Mouse (Mus musculus) brain, embryonic 14.5 days (tissue): Measurements from ENCODE around the gene Armcx3. TPM values are rescaled to one million over a fixed set of nuclear protein-coding genes. Genes with fewer than 3 reads are reported as not detected.
A peak's percentile ranks its signal among the peaks of the same experiment; 100 is the strongest.
"Not testable (repeated sequence)": the region's sequence is repeated elsewhere in the genome, so short reads cannot be mapped to it uniquely, and the experiment has no call there.

Experiments used
- DNase-seq: peaks from one replicate; pipeline ENCODE4 v3.0.0-alpha.2; 2011; ENCODE audit warnings: low read depth
- CTCF ChIP-seq: fragments of 200-500 bp; IDR thresholded peaks from 2 replicates; pipeline ENCODE4 v1.5.1; 2012; ENCODE audit warnings: inconsistent platforms, mild to moderate bottlenecking, moderate library complexity, borderline replicate concordance; ENCODE audit not compliant: insufficient read depth, insufficient read length; ENCODE audit errors: extremely low read depth
- POLR2A ChIP-seq: fragments of 200-500 bp; IDR thresholded peaks from 2 replicates; pipeline ENCODE4 v1.6.1; 2012; ENCODE audit warnings: mild to moderate bottlenecking, inconsistent platforms, borderline replicate concordance; ENCODE audit not compliant: poor library complexity, insufficient read depth, insufficient read length, severe bottlenecking; ENCODE audit errors: extremely low read depth
- polyA plus RNA-seq: library from polyadenylated mRNA; depleted of rRNA; stranded (reverse); fragments of >200 nt; gene quantifications from 2 replicates; pipeline ENCODE4 v1.2.3, GENCODE M21; 2012; rRNA removed

Armcx3 gene
- polyA plus RNA-seq, 1 experiment: 41.3 TPM

- DNase-seq: no peak
- no peak for TF ChIP-seq POLR2A
- TF ChIP-seq CTCF: no peak
These were observed 4.5 kb upstream of the Armcx3 start for GRCm38 (mm10) chrX:134751910-134752309.

- no peak for DNase-seq
- no peak for TF ChIP-seq CTCF
- no peak for TF ChIP-seq POLR2A
These were observed 3.8 kb upstream of the Armcx3 start for GRCm38 (mm10) chrX:134752584-134752983.

GRCm38 (mm10) chrX:134757293-134757995, 1.0 kb downstream of the Armcx3 start:
- TF ChIP-seq POLR2A: no peak
- no peak for TF ChIP-seq CTCF
- DNase-seq: peak; percentile 15

- DNase-seq: not testable (repeated sequence)
These were observed 7.2 kb downstream of the Armcx3 start for GRCm38 (mm10) chrX:134763428-134764198.

- DNase-seq: no peak
- TF ChIP-seq POLR2A (no peak), CTCF (no peak)
These were observed 31.3 kb downstream of the Armcx3 start for GRCm38 (mm10) chrX:134787728-134788127.

- TF ChIP-seq POLR2A (no peak), CTCF (no peak)
- DNase-seq: peak; percentile 83
These were observed 51.7 kb downstream of the Armcx3 start for GRCm38 (mm10) chrX:134807833-134808754.

- TF ChIP-seq CTCF: no peak
- TF ChIP-seq POLR2A: peak; percentile 33; the same call in 1 of the 2 replicates
- DNase-seq: peak; percentile 93
These were observed 52.4 kb downstream of the Armcx3 start, which contains the start of gene Armcx2 for GRCm38 (mm10) chrX:134808755-134809224. Gene Armcx2 (minus strand): TSS chrX:134809221.

Other genes starting within 250 kb of the Armcx3 start
- 11.3 and 12.8 TPM in 2 replicates for gene Timm8a1, start 214.7 kb upstream of the Armcx3 start, polyA plus RNA-seq
- 0.33 and 0.39 TPM in 2 replicates for gene Btk, start 173.0 kb upstream of the Armcx3 start, polyA plus RNA-seq
- gene Rpl36a, start 170.9 kb upstream of the Armcx3 start, polyA plus RNA-seq: 699 and 722 TPM in 2 replicates
- 3.4 and 3.6 TPM in 2 replicates for gene Gla, start 155.5 kb upstream of the Armcx3 start, polyA plus RNA-seq
- gene Hnrnph2, start 155.4 kb upstream of the Armcx3 start, polyA plus RNA-seq: 78.4 and 86.1 TPM in 2 replicates
- gene Armcx4, start 70.1 kb upstream of the Armcx3 start, polyA plus RNA-seq: 19.9 and 35.7 TPM in 2 replicates
- gene Armcx1, start 38.6 kb upstream of the Armcx3 start, polyA plus RNA-seq: 59.4 and 66.0 TPM in 2 replicates
- 32.9 and 38.0 TPM in 2 replicates for gene Armcx6, start 5.2 kb upstream of the Armcx3 start, polyA plus RNA-seq
- gene Armcx2, start 52.6 kb downstream of the Armcx3 start, polyA plus RNA-seq: 88.0 and 110 TPM in 2 replicates
- 0.15 and 0.22 TPM in 2 replicates for gene Nxf2, start 208.2 kb downstream of the Armcx3 start, polyA plus RNA-seq